Mouse (Mus musculus) erythroid progenitor cell, adult 5-6 weeks (primary cell): ENCODE results near the gene Abt1. TPM values are rescaled to one million over a fixed set of nuclear protein-coding genes. Genes with fewer than 3 reads are reported as not detected.

Experiments used
- ATAC-seq: replicated peaks from 2 replicates; pipeline ENCODE4 v1.8.0; 2016; ENCODE audit warnings: moderate number of reproducible peaks, mild to moderate bottlenecking, moderate TSS enrichment, inconsistent platforms; ENCODE audit not compliant: poor library complexity, low FRiP score, severe bottlenecking
- total RNA-seq, 2 experiments: library from RNA; stranded (forward) in 1 of 2; stranded (reverse) in 1 of 2; fragments of 150-400 nt in 1 of 2; fragments of 186-747, 209-891 nt in 1 of 2; gene quantifications; 2 replicates each; pipeline versions ENCODE4 v1.2.3 to v1.2.4; 2015 to 2017; ENCODE audit warnings: low replicate concordance in 2 of 2

Gene Abt1
- total RNA-seq, 2 experiments from 2014 or later, result 1.6 to 2.1 TPM

- no peak for ATAC-seq
These were observed 20.8 kb upstream of the Abt1 start for GRCm38 (mm10) chr13:23444451-23444850.

- ATAC-seq, result no peak
These were observed 16.2 kb upstream of the Abt1 start for GRCm38 (mm10) chr13:23439901-23440300.

- 0 out of 2 replicates have a peak, but pooled peaks have one; percentile 26 for ATAC-seq
These were observed 14.9 kb upstream of the Abt1 start for GRCm38 (mm10) chr13:23438521-23438920.

- ATAC-seq, result peak; percentile 44
These were observed 14.2 kb upstream of the Abt1 start for GRCm38 (mm10) chr13:23437908-23438307.

- peak; percentile 40 for ATAC-seq
These were observed 13.5 kb upstream of the Abt1 start for GRCm38 (mm10) chr13:23436861-23437822.

GRCm38 (mm10) chr13:23436231-23436661 is 12.6 kb upstream of the Abt1 start:
- ATAC-seq, result no peak

GRCm38 (mm10) chr13:23435676-23436075 is 12.0 kb upstream of the Abt1 start:
- ATAC-seq, result no peak

- no peak for ATAC-seq
These were observed 11.6 kb upstream of the Abt1 start for GRCm38 (mm10) chr13:23435241-23435640.

GRCm38 (mm10) chr13:23434426-23434825 is 10.8 kb upstream of the Abt1 start:
- no peak for ATAC-seq

GRCm38 (mm10) chr13:23433801-23434200 is 10.1 kb upstream of the Abt1 start:
- no peak for ATAC-seq

GRCm38 (mm10) chr13:23433206-23433605 is 9.5 kb upstream of the Abt1 start:
- ATAC-seq, result no peak

- peak; percentile 87 for ATAC-seq
These were observed 9.0 kb upstream of the Abt1 start for GRCm38 (mm10) chr13:23432562-23433201.

- 0 out of 2 replicates have a peak, but pooled peaks have one; percentile 28 for ATAC-seq
These were observed 7.7 kb upstream of the Abt1 start for GRCm38 (mm10) chr13:23431351-23431771.

- peak; percentile 68 for ATAC-seq
These were observed 7.1 kb upstream of the Abt1 start for GRCm38 (mm10) chr13:23430734-23431133.

- ATAC-seq, result no peak
These were observed 6.2 kb upstream of the Abt1 start for GRCm38 (mm10) chr13:23429771-23430380.

- ATAC-seq, result no peak
These were observed 4.7 kb upstream of the Abt1 start for GRCm38 (mm10) chr13:23428166-23428993.

GRCm38 (mm10) chr13:23427401-23427910 is 3.8 kb upstream of the Abt1 start:
- no peak for ATAC-seq

- ATAC-seq, result no peak
These were observed 3.3 kb upstream of the Abt1 start for GRCm38 (mm10) chr13:23426922-23427321.

- ATAC-seq, result no peak
These were observed 2.7 kb upstream of the Abt1 start for GRCm38 (mm10) chr13:23426335-23426734.
